Mouse (Mus musculus) adrenal gland, postnatal 10 days (tissue): ENCODE results near the gene Hif3a. TPM values are rescaled to one million over a fixed set of nuclear protein-coding genes. Genes with fewer than 3 reads are reported as not detected.
A peak's percentile ranks its signal among the peaks of the same experiment; 100 is the strongest.

ENCODE experiments used
- DNase-seq: peaks from one replicate; pipeline ENCODE4 v3.0.0; 2021; ENCODE audit warnings: mixed read lengths
- total RNA-seq, 2 experiments: library from RNA; stranded (reverse); gene quantifications; 2 replicates each; pipeline ENCODE4 v1.2.3; 2021

Gene Hif3a
- total RNA-seq, 2 experiments from 2014 or later, result 4.9 to 6.7 TPM

DNA sequence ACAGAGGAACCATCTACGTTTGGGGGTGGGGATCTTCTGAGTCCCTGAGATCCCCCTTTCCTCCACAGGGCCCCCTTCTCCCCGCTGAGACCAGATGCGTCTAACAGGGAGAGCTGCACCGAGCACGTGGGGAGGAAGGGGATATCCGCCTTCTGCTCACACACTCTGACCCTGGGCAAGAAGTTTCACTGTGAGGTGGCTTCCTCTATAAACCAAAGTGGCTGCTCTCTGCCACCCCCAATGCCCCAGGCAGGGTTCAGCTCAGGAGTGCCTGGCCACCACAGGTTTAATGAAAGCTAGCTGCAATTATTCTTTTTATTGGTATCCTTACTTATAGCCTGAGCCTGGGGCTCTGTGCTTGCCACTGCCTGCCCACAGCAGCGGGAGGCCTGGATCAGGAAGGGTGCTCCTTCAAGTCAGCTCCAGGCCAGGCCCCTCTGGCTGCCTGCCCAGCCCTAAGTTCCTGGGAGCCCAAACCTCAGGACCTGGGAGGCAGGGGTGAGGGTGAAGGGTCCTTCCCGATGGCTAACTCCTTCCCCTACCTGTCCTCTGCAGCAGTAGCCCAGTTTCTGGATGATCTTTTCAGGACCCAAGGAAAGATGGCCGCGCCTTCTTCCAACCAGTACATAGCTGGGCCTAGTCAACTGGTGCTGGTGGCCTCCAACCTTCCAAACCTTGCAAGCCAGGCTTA lies 37.3 kb downstream of the Hif3a start:
- peak; percentile 52 for DNase-seq

DNA sequence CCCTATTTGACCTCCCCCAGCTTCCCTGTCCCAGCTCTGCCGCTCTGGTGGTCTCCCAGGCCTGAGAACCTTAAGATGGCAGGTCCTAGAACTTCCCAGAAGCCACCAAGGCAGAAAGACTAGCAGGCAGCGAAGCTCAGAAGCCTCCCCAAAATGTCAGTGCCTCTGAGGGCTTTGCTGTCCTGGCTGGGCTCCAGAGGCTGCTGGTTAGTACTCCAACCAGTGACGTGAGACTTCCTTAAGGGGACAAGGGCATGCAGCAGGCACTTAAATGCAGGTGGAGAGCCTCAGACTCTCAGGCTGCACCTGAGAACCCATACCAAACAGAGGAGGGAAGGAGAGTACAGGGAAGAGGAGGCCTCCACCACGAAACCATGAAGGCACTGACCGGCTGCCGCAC lies 38.1 kb downstream of the Hif3a start:
- DNase-seq, result peak; percentile 52

DNA sequence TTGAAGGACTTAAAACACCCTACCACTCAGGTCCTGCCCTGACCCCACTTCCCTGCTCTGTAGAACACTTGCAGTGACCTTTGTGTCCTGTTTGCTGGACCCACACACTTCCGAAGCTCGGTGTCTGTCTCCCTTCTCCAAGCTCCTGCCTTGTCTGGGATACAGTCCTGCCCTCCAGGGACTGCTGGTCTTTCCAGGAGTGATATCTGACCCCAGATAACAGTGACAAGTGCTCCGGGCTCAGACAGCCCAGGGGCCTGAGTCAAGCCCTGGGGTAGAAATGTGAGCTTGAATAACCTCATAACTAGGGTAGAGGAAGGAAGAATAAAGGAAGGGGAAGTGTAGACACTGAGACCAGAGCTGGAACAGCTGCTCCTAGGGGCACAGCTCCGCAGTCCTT lies 38.5 kb downstream of the Hif3a start:
- no peak for DNase-seq

DNA sequence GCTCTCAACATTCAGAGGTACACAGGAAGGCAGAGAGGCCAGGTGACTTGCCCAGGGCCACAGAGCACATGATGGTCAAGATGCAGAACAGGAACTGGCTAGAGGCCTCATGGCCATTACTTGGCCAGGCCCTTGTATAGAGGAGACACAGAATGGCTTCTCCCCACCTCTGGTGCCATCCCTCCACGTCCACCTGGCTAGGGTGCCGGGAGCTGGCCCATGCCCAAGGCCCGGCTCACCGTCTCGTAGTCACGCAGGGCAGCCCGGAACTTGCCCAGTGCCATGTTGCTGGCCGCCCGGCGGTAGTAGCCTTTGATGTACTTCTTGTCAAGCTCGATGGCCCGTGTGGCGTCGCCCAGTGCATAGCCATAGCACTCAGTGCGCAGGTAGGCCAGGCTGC lies 40.1 kb downstream of the Hif3a start:
- no peak for DNase-seq

DNA sequence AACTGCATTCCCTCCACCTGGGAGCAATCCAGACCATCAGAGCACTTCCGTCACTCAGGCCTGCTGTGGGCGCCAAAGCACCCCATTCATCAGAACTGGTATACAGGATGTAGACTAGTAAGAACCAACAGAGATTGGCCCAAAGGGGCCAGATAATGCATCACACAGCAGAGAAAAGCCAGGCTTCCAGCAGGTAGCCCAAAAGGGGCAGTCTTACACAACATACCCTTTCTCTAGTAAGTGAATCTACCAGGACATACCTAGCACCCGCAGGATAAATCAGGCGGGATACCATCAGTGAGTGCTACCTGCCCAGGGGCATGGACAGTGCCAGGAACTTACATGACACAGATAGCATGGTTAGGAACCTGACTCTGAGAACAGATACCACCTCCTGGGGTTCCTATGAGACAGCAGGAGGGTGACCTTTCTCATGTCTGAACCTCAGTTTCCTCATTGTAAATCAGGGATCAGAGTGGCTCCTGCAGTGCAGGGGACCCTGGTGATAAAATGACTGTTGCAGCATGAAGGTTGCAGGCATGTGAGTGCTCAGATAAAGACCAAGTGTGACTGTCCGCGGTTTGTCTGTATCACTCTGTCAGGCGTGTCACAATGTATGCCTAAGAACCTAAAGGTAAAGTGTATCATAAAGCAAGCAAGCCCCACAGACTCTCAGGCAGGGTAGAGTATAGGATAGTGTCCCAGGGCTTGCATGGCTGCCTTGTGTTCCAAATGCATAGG lies 42.6 kb downstream of the Hif3a start:
- DNase-seq, result no peak

DNA sequence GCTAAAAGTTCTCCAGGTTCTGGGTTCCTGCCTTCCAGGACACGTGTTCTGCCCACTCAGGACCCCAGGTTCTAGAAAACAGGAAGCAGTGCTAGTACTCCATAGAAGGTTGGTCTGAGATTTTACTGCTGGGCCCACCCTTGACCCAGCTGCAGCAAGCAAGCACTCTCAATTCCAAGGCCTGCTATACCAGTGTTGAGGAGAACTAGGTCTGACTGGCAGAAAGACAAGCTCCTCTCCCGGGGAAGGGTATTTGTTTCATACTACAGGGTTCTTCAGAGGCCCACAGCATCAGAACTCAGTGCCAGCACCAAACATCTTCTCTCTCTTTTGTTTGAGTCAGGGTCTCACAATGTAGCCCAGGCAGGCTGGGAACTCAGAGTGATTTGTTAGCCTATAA lies 44.3 kb downstream of the Hif3a start:
- DNase-seq, result no peak

DNA sequence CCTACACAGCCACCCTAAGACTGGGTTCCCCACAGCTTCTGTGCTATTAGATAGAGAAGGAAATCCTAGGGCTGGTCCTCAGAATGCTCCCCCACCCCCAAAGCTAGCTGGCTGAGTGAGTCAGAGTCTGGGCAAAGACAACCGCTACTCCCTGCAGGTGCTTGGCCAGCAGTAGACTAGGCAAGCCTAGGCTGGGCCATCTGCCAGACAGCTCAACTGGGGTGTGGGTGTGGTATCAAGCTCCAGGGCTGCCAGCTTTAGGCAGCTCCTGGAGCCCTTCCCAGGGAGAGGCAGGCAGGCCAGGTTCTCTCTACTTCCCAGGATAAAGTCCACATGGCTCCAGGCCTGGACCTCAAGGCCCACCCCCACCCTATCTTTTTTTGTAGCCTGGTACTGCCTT lies 45.2 kb downstream of the Hif3a start:
- DNase-seq, result peak; percentile 95

DNA sequence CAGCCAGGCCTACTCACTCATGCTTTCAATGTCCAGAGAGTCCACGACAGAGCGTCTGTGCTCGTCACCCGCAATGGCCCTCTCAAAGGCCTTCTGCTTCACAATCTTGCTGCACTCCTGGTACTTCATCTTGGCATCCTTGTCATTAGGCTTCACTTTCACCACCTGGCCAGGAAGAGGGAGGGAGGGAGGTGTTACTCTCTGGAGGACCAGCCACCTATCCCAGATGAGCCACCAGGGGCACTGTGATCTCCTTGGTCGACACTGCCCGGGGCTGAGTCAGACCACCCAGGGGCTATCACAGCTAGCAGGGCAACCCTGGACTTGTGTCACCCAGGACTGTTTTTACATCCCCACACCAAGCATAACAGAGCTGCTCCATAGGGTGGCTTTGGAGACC lies 46.8 kb downstream of the Hif3a start:
- DNase-seq, result no peak

DNA sequence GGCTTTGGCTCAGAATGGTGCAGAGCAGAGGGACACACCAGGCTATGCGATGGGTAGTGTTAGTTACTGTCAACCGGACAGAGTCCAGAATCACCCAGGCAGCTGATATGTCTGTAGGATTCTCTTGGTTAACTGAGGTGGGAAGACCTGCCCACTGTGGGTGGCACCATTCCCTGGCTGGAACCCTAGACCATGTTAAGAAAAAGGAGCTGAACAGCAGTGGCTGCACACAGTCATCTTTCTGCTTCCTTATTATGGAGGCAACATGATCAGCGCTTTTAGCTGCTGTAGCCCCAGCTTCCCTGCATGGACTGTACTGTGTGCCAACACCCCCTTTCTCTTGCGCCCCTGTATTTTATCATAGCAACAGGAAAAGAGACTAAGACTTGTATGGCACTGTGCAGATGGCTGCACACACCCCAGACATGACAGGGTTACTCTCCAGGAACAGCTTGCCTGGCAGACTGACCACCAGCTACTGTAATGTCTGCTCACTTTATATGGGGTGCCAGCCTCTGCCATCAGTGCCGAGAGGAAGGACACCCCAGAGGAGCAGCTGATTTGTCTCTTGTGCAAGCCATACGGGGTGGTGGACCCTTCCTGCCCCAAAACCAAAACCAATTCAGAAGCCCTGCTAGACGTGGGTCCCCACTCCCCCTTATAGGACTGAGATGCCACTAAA lies 50.2 kb downstream of the Hif3a start:
- DNase-seq, result no peak

DNA sequence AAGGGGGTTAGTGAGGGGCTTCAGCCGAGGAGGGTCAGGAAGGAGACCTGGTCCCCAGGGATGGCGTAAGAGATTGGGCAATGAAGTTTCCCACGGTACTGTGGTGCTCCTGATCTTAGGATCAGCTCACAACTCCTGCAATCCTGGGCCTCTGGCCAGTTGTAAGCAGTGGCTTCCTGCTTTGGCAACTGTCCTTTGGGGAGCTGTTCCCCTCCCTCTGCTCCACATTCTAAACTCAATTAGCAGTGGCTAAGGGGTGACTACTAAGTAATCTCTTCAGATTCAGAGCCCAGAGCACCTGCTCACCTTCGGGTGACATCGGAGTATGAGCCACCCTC lies 52.2 kb downstream of the Hif3a start:
- no peak for DNase-seq

DNA sequence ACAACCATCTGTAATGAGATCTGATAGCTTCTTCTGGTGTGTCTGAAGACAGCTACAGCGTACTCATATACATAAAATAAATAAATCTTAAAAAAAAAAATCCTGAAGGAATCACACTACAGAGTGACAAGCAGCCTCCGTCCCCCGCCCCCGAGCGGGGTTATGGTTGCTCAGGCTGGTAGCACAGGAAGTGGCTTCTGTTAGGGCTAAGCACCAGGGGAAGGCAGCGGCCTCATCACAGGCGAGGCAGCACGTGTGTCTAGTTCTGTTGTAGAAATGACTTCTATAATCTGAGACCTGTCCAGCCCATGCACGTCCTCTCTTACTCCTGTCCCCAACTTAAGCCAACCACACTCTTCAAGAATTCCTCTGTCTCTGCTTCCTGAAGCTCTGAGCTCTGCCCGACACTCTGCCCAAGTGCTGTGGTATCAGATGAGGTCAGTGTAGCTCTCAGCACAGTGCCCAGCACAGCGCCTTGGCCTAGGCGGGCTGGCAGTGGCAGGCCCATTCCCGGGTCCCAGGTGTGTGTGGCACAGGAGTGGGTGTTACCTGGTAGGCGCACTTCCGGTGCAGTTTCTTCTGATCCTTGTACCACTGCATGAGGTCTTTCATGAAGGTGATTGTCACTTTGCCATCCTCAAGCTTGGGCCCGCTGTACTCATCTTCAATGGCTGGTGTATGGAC lies 52.8 kb downstream of the Hif3a start:
- DNase-seq, result no peak

DNA sequence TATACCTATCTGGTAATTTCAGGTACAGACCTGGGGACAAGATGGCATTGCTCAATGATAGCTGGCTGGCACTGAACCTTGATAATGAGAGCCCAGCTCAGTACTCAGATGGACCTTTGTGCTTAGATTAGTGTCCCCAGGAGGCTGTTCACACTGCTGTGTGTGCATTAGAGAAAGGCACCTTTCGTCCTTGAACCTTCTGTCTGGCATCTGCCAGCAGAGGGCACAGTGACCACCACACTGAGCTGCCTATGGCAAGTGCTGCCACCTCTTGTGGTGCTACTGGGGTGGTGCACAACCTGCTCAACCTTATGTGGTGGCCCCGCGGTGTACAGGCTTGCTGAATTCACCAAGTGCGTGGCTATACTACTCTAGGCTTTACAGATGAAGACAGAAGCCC lies 54.9 kb downstream of the Hif3a start:
- DNase-seq, result no peak

DNA sequence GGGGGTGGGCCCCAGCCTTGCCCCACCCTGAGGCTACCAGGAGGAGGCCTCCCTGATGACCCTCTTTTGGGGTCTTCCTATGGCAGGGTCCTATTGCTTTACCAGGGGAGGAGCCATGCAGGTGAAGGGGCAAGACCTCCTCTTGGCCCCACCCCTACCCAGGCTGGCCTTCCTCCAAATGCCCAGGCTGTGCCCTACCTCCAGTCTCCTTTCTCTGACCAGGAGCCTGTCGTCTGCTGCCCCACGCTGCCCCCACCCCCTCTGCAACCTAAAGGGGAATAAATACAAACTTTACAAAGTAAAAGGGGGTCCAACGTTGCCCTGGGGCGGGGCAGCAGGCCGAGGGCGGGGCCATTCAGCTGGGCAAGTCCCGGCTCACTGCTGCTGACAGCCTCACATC lies 57.5 kb downstream of the Hif3a start:
- DNase-seq, result no peak

DNA sequence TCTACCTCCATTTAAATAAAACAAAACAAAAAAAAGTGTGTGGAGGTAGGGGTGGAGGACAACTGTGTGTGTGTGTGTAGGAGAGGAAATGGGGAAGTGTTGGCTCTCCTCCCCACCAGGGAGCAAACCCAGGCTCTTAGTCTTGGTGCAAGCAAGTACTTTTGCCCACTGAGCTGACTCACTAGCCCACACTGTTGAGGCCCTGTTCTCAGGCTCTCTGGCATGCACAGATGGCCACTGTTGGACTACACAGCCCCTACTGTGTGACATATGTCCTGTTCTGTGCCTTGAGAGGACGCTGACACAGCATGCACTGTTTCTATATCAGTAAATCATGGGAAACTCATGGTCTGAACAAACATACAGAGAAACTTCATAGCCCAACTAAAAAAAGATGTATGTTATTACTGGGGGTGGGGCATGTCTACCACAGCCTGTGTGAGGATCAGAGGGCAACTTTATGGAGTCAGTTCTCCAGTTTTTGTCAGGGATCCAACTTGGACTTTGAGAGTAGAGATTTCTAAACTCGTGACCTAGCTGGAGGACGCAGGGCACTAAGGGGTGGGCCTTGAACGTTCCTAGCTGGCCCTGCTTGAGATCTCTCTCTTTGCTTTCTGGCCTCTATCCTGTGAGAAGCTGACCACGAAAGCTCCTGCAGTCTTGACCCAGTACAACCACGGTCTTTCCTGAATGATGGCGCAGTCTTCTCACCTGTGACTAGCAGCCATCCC lies 58.8 kb downstream of the Hif3a start:
- peak; percentile 59 for DNase-seq

DNA sequence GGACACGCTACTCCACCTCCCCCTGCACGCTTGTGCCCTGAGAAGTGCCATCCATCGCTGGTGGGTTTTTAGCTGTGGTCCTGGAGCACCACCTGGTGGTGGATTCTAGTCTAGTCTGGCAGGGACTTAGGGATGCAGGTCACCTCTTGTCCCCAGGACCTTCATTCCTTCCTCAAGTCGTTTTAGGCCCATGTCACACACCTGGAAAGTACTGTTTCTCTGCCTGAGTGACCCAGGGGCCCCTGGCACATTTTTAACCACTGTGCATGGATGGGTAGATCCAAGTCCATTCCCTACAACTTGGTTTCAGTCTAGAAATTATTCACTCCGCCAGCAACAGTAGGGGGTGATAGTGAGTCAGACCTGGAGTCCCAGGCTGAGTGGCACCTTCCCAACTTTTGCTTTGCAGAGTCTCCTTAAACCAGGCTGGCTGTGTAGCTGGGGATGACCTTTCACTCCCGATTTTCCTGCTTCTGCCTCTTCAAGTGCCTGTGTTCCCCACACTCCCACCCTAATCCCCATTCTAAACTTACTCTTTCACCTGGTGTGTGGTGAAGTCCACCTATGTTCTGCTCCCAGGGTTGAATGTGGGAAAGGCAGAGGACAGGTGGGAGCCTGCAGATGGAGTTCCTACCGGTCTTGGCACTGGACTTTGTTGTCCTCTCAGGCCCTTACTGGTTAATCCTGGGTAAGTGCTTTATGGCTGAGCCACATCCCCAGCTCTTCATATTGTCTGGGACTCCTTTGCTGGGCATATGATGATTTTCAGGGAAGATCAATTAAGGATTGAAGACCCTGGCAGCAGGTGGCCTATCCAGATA lies 59.6 kb downstream of the Hif3a start:
- DNase-seq, result peak; percentile 87

DNA sequence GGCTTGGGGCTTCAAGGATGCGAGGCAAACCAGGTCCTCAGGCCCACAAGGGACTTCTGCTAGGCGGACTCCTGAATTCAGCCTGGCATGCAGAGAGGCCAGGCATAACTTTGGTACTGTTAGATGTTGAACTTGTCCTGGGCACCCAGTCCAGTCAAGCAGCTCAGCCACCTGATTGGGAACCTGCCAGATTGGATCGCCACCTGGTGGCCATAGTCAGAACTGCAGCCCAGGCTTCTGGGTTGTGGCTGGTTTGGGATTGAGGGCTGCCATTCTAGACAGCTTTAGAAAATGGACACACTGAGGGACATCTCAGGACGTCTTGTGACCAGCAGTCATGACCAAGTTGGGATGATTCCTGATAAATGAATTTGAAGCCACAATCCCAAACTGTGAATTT lies 62.6 kb downstream of the Hif3a start:
- peak; percentile 95 for DNase-seq

DNA sequence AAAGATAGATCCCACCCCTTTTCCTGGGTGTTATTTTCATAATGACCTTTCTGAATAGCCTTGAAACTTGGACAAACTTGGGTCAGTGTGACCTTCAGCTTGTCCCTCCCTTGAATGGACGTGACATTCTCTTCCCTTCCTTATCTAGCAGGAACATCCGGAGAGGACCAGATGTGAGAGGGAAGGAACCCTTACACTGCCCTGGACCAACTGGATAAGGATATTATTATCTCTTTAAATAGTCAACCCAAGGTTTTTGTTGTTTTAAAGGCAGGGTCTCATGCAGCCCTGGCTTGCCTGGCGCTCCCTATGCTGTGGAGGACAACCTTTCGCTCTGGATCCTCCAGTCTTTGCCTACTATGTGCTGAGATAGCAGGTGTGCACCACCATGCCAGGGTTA lies 63.0 kb downstream of the Hif3a start:
- DNase-seq, result no peak

DNA sequence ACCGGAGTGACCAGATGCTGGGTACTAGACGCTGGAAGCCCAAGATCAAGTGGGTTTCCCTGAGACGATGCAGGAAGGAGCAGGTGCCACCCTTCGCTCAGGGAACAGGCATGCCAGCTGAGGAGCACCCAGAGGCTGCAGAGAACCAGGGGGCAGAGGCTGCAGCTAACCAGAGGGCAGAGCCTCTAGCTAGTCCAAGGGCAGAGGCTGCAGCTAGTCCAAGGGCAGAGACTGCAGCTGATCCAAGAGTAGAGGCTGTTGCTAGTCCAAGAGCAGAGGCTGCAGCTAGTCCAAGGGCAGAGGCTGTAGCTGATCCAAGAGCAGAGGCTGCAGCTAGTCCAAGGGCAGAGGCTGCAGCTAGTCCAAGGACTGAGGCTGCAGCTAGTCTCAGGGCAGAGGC lies 66.9 kb downstream of the Hif3a start:
- DNase-seq, result no peak

DNA sequence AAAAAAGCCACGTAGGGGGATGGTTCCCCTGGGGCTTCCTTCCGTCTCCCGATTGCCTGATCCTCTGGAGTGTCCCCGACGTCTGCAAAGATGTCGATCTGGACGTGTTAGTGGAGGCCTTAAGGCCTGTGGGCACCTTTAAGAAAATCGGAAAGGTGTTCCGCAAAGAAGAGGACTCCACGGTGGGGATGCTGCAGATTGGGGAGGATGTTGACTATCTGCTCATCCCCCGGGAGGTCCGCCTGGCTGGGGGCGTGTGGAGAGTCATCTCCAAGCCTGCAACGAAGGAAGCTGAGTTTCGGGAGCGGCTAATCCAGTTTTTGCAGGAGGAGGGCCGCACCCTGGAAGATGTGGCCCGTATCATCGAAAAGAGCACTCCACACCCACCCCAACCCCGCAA lies 67.8 kb downstream of the Hif3a start:
- peak; percentile 35 for DNase-seq

DNA sequence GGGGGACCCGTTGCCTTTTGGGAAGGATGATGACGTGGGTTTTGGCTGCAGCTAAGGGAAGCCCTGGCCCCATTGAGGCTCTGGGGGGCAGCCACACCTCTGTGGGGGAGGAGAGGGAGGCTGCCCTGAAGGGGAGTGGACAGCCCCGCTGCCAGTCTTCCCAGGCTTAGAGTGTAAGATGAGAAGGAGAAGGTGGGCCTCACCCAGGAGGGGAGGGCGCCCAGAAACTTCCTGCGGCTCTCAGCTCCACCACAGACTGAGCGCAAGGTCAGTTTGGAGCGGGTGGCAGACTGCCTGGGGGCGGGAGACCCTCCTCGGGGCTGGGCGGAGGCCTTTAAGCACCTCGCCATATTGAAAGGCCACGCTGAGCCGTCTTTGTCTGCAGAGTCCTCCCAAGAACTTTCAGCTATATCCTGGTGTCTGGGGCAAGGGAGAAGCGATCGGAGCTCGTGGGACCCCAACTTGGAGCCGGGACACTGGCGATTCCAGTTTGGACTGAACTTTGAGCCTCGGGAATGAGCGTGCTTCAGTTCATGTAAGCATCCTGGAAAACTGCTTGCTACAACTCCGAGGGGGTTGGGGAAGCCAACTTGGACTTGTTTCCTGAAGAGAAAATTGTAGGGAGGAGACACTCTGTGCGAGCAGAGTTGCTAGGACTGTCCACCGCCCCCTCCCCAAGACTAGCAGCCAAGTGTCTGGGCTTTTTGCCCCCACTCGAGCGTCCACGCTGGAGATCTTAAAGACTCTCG lies 68.4 kb downstream of the Hif3a start:
- peak; percentile 91 for DNase-seq

DNA sequence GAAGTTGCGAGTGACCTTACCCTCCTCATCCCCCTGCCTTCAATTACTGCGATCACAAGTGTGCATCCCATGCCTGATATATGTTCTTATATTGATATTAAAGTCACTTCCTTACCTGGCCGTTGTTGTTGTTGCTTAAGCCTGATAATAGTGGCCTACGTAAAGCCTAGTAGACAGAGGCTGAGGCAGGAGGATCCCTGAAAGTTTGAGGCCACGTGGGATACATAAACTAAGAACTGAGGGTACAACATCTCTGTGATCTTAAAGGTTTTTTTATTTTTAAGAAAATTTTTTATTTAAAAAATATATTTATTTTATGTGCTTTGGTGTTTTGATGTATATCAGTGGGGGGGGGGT lies 69.8 kb downstream of the Hif3a start, which contains the start of gene Ccdc8:
Gene Ccdc8, plus strand, starts transcription at position 258 of the 357 bp plus-strand sequence.
- DNase-seq, result no peak
